Mouse (Mus musculus) midbrain, embryonic 14.5 days (tissue): Measurements from ENCODE around the gene Nbr1. TPM values are rescaled to one million over a fixed set of nuclear protein-coding genes. Genes with fewer than 3 reads are reported as not detected.
"Not testable (repeated sequence)": the region's sequence is repeated elsewhere in the genome, so short reads cannot be mapped to it uniquely, and the experiment has no call there.

Experiments used
- ATAC-seq: fragments of 200-750 bp; cut with Nextera tagmentation; 2 replicates; pipeline ENCODE4 v1.8.0; 2017; ENCODE audit warnings: moderate number of reproducible peaks, moderate library complexity; ENCODE audit not compliant: low FRiP score, low TSS enrichment
- DNase-seq: peaks from one replicate; pipeline ENCODE4 v3.0.0-alpha.2; 2015
- H3K27ac ChIP-seq: fragments of 300-500 bp; sonication (generic); replicated peaks from 2 replicates; pipeline ENCODE4 v1.5.1; 2014; ENCODE audit warnings: mild to moderate bottlenecking, low read depth, low read length, moderate library complexity
- H3K27me3 ChIP-seq: fragments of 300-500 bp; sonication (generic); 2 replicates; pipeline ENCODE4 v1.6.1; 2014; ENCODE audit warnings: low read length, control low read depth, mixed read lengths; ENCODE audit not compliant: control insufficient read depth, insufficient read depth
- H3K36me3 ChIP-seq: fragments of 300-500 bp; sonication (generic); 2 replicates; pipeline ENCODE4 v1.6.1; 2014; ENCODE audit warnings: low read length, control low read depth; ENCODE audit not compliant: control insufficient read depth, insufficient read depth
- H3K4me1 ChIP-seq: fragments of 300-500 bp; sonication (generic); 2 replicates; pipeline ENCODE4 v1.6.1; 2014; ENCODE audit warnings: mild to moderate bottlenecking, antibody characterized with exemption, low read length, control low read depth; ENCODE audit not compliant: control insufficient read depth, insufficient read depth
- H3K4me2 ChIP-seq: fragments of 300-500 bp; sonication (generic); 2 replicates; pipeline ENCODE4 v1.6.1; 2014; ENCODE audit warnings: mild to moderate bottlenecking, low read length, moderate library complexity
- H3K4me3 ChIP-seq: fragments of 300-500 bp; sonication (generic); replicated peaks from 2 replicates; pipeline ENCODE4 v1.5.1; 2014; ENCODE audit warnings: low read depth, low read length
- H3K9ac ChIP-seq: fragments of 300-500 bp; sonication (generic); replicated peaks from 2 replicates; pipeline ENCODE4 v1.6.1; 2014; ENCODE audit warnings: mild to moderate bottlenecking, low read length, moderate library complexity
- H3K9me3 ChIP-seq: fragments of 300-500 bp; sonication (generic); 2 replicates; pipeline ENCODE4 v1.6.1; 2016; ENCODE audit warnings: low read length, control low read depth, mixed read lengths; ENCODE audit not compliant: control insufficient read depth
- WGBS: fragments of 180-500 bp; shearing (Covaris S2); extraction: QIAGEN DNeasy Blood & Tissue Kit; methylation state at CpG from one replicate; pipeline ENCODE4 v1.1.7; 2014; 5-methylcytosine and 5-hydroxymethylcytosine counted together
- polyA plus RNA-seq: library from polyadenylated mRNA; unstranded; fragments of >200 nt; fragmentation: Nextera tagmentation; extraction: Ambion mirVana; gene quantifications from 2 replicates; pipeline ENCODE4 v1.2.1, GENCODE M21; 2014

The Nbr1 gene
- polyA plus RNA-seq, 1 experiment from 2014 or later: 101 TPM

GRCm38 (mm10) chr11:101568421-101568820 lies 16.5 kb downstream of the Nbr1 start:
- DNase-seq: no peak
- Histone ChIP-seq H3K4me1 (no peaks in the 10 kb centered on the region), H3K9me3 (no peaks in the 10 kb centered on the region), H3K27ac (no peak overlapping the region), H3K36me3 (peaks cover 95% of the 10 kb centered on the region), H3K27me3 (no peaks in the 10 kb centered on the region), H3K9ac (no peak overlapping the region), H3K4me3 (no peak overlapping the region), H3K4me2 (no peak overlapping the region)
- ATAC-seq: no peak
- whole genome bisulfite sequencing: 79% methylated on average over 3 of the region's 3 CpGs

DNA sequence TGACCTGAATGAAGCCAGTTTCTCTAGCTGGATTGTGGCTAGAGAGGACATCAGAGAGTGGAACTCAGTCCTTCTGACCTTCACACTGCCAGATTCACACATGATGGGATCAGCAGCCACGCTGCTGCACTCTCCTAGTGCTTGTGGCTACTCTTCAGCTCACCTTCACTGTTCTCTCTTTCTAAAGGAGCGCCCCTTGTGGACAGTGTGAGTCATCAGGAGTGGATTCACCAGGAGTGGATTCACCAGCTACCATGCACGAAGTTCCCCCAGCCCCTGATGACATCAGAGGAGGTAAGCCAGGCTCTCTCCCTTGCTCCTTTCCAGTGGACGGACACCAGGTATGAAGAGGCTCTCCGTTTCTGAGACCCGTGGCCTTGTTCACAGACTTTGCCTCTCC lies 24.2 kb downstream of the Nbr1 start:
- no peak overlapping the region for H3K4me3 ChIP-seq
- H3K27me3 ChIP-seq: no peaks in the 10 kb centered on the region
- no peak overlapping the region for H3K27ac ChIP-seq
- H3K9me3 ChIP-seq: no peaks in the 10 kb centered on the region
- peaks cover 100% of the 10 kb centered on the region for H3K36me3 ChIP-seq
- 75% methylated on average over 6 of the region's 6 CpGs for WGBS
- H3K4me1 ChIP-seq: no peaks in the 10 kb centered on the region
- DNase-seq: peak; percentile 3
- H3K4me2 ChIP-seq: no peak overlapping the region
- no peak overlapping the region for H3K9ac ChIP-seq
- no peak for ATAC-seq

DNA sequence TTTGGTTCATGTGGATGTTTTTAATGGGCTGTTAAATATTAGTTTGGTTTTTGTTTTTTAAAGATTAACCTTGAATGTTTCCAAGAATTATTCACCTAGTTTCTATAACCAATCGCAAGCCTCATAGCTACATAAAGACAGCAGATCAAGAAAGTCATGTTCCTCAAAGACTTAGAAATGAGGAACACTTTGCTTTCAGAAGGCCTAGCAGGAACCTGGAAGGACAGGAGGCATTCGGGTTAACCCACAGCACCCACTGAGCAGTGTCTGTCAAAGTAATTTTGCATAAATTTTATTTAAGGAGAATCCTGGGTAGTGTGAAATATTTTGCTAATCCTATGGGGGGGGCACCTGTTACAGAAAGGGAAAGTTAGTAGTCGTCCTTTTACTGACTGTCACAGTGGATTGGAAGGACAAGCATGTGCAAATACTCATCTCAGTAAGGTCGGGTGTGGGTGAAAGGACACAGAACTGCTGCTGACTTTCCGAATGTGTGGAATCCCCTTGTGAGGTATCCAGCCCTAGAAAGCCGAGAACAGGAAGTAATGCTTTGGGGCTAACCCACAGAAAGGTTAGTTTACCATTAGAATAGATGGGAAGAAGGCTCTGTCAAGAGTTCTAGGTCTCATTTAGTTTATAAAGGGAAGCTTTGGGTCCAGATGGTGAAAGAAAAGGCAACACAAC lies 29.3 kb downstream of the Nbr1 start:
- H3K9me3 ChIP-seq: no peaks in the 10 kb centered on the region
- H3K27ac ChIP-seq: no peak overlapping the region
- peaks cover 50% of the 10 kb centered on the region for H3K36me3 ChIP-seq
- H3K4me1 ChIP-seq: no peaks in the 10 kb centered on the region
- no peak overlapping the region for H3K4me2 ChIP-seq
- H3K27me3 ChIP-seq: no peaks in the 10 kb centered on the region
- H3K4me3 ChIP-seq: no peak overlapping the region
- DNase-seq (no peak), ATAC-seq (no peak)
- WGBS: 79% methylated on average over 6 of the region's 6 CpGs
- no peak overlapping the region for H3K9ac ChIP-seq

DNA sequence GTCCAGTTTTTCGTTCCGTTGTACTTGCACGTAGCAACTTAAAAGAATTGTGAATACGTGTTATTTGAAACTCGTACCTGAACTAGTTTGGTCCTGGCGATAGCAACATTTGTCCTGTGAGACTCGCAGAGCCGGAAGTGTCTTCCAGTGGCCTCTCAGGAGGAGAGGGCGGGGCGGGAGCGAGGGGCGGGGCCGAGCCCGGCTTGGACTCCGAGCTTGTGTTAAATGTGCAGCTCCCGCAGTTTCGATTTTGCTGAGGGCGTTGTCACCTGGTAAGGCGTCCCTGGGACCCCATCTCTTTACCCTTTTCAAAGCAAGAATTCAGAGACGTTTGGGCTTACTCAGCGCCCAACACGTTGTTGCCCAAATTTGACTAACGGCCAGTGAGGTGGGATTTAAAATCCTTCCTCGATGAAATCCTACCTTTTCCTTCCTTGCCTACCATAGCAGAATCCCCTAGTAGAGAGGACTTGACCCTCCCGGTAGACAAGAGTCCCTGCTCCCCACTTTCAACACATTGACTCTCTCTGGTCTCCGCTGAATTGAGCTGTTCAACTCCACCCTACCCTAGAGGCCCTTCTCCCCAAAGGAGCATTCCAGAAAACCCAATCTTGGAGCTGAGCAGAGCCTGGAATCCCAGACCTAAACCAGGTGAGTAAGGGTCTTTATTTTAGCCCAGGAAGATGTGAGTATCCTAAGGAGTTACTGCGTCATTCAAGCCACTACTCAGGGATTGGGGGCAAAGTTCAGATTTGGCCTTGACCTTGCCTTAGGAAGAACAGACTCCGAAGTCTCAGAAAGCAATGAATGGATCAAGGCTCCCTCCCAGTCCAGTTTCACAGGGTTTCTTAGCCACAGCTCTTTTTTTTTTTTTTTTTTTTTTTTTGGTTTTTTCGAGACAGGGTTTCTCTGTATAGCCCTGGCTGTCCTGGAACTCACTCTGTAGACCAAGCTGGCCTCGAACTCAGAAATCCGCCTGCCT lies 30.4 kb downstream of the Nbr1 start, which contains the start of gene Tmem106a:
Tmem106a (plus strand) TSS at position 189 of the 982 bp plus-strand sequence.
- Histone ChIP-seq H3K9ac (0 out of 2 replicates have a peak within 1 kb of the TSS, but pooled peaks have one; percentile 6), H3K9me3 (no peaks in the 10 kb centered on the region), H3K4me1 (no peaks in the 10 kb centered on the region), H3K27me3 (no peaks in the 10 kb centered on the region), H3K36me3 (peaks cover 42% of the 10 kb centered on the region), H3K4me3 (no peak within 1 kb of the TSS), H3K27ac (no peak within 1 kb of the TSS), H3K4me2 (peak within 1 kb of the TSS; percentile 36)
- DNase-seq: peak; percentile 70
- no peak for ATAC-seq
- 19% methylated on average over 30 of the region's 31 CpGs for WGBS

DNA sequence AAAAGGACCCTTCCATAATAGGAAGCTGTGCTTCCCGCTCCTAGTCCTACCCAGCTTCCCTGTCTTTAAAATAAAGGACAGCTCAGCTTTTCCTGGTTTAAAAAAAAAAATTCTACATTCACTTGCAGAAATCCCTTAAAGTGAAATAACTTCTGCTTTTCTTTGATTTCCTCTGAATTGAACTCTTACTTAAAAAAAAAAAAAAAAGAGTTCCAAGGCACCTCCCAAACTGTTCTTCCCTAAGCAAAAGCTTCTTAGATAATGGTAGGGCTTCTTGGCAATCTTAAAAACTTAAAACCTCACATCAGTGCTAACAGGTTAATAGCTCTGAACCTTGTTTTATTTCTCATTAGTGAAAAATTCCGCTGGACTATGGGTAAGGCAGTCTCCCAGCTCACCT lies 31.3 kb downstream of the Nbr1 start:
- 87% methylated on average over 2 of the region's 2 CpGs for WGBS
- Histone ChIP-seq H3K9me3 (no peaks in the 10 kb centered on the region), H3K27me3 (no peaks in the 10 kb centered on the region), H3K27ac (no peak overlapping the region), H3K4me3 (no peak overlapping the region), H3K4me2 (no peak overlapping the region), H3K36me3 (peaks cover 34% of the 10 kb centered on the region), H3K4me1 (no peaks in the 10 kb centered on the region), H3K9ac (no peak overlapping the region)
- ATAC-seq (no peak), DNase-seq (no peak)

DNA sequence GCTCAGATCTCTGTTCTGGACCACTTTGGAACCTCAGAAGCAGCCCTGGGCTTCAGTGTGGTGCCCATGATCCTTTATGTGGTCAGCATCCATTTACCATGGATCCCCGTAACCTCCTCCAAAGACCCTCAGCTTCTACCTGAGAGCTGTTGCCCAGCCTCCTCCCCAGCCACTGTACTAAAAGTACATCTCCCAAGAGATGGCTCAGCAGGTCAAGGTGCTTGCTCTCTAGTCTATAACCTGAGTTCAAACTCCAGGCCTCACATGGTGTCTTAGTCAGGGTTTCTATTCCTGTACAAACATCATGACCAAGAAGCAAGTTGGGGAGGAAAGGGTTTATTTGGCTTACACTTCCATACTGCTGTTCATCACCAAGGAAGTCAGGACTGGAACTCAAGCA lies 33.1 kb downstream of the Nbr1 start:
- H3K4me3 ChIP-seq, ATAC-seq, H3K9ac ChIP-seq, H3K27ac ChIP-seq, H3K27me3 ChIP-seq, H3K4me1 ChIP-seq, H3K4me2 ChIP-seq, H3K9me3 ChIP-seq, DNase-seq: not testable (repeated sequence)
- WGBS: 93% methylated on average over 1 of the region's 1 CpGs
- H3K36me3 ChIP-seq: peaks cover 15% of the 10 kb centered on the region

DNA sequence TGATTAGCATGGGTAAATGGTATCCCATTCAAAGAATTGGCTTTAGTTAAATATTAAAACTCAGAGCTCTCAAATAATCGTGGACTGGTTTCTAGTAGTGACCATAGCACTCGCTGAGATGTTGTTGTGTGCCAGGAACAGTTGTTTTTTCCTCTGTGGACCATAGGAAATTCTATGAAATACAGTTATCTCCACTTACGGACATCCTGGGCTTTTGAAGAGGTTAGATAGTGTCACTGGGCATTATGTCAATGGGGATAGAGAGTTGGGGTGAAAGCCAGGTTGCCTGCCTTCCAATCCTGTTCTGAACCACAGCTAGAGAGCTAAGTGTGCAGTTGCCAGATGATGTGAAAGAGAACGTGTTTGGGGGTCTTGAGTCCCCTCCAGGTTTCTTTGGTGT lies 33.9 kb downstream of the Nbr1 start:
- WGBS: 83% methylated on average over 4 of the region's 4 CpGs

DNA sequence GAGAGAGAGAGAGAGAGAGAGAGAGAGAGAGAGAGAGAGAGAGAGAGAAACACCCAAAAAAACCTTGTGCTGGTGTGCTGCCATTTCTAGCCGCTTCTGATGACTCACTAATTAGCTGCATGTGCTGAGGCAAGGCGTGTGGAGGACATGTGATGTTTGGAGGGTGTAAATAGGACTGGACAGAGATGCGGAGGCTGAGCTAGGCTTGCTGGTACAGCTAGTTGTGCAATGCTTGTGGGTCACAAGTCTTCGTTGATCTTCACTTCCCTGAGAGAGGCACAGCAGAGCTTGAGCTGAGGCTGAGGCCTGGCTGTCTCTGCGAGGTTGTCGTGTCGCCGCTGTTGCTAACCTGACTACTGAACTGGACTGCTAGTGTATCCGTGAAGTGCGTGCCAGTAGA lies 35.7 kb downstream of the Nbr1 start:
- no peaks in the 10 kb centered on the region for H3K4me1 ChIP-seq
- no peak for ATAC-seq
- H3K27ac ChIP-seq: no peak overlapping the region
- H3K9ac ChIP-seq: no peak overlapping the region
- H3K9me3 ChIP-seq: no peaks in the 10 kb centered on the region
- H3K4me2 ChIP-seq: no peak overlapping the region
- no peaks in the 10 kb centered on the region for H3K27me3 ChIP-seq
- no peak for DNase-seq
- H3K4me3 ChIP-seq: no peak overlapping the region
- H3K36me3 ChIP-seq: 0 out of 2 replicates have a peak, but pooled peaks cover 4% of the 10 kb centered on the region
- WGBS: 91% methylated on average over 10 of the region's 10 CpGs

More for the DNA sequence above, 33.9 kb downstream of the Nbr1 start:
- DNase-seq (no peak), ATAC-seq (no peak)
- Histone ChIP-seq H3K9ac (no peak overlapping the region), H3K4me2 (no peak overlapping the region), H3K27me3 (no peaks in the 10 kb centered on the region), H3K27ac (no peak overlapping the region), H3K36me3 (peaks cover 8% of the 10 kb centered on the region), H3K4me3 (no peak overlapping the region), H3K4me1 (no peaks in the 10 kb centered on the region), H3K9me3 (no peaks in the 10 kb centered on the region)
